Mouse (Mus musculus): ENCODE measurements around the gene Mrps18a.

Mrps18a gene

DNA sequence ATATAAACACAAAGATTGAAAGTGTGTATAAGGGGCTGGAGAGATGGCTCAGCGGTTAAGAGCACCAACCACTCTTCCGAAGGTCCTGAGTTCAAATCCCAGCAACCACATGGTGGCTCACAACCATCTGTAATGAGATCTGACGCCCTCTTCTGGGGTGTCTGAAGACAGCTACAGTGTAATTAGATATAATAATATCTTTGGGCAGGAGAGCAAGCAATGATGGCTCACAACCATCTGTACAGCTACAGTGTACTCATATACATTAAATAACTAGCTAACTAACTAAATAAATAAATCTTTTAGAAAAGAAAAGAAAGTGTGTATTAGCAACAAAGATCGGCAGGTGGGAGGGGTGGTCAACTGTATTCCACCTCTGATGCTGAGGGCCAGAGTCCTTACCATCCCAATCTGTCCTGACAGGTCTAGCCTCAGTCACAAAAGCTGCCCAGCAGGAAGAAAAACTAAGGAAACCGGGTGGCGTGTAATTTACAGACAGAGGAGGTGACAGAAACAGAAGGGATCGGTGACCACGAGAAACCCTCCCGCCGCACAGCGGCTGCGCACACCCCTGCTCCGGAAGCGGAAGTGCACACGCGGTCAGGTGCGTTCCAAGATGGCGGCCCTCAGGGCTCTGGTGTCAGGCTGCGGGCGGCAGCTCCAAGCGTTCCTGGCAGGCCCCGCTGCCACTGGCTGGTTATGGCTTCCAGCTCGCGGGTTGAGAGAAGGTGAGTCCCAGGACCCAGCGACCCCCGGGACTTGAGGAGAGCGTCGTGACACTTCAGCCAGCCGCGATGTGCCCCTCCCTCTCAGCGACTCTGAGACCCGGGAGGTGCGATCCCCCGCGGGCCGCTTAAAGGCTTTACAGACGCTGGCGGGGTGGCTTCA, at the start of gene Mrps18a:
Mrps18a (plus strand) TSS at position 585 of the 888 bp plus-strand sequence.
- peak; percentile 73 to 80 for DNase-seq (ENCODE audit: low spot score in 2 of 2)

DNA sequence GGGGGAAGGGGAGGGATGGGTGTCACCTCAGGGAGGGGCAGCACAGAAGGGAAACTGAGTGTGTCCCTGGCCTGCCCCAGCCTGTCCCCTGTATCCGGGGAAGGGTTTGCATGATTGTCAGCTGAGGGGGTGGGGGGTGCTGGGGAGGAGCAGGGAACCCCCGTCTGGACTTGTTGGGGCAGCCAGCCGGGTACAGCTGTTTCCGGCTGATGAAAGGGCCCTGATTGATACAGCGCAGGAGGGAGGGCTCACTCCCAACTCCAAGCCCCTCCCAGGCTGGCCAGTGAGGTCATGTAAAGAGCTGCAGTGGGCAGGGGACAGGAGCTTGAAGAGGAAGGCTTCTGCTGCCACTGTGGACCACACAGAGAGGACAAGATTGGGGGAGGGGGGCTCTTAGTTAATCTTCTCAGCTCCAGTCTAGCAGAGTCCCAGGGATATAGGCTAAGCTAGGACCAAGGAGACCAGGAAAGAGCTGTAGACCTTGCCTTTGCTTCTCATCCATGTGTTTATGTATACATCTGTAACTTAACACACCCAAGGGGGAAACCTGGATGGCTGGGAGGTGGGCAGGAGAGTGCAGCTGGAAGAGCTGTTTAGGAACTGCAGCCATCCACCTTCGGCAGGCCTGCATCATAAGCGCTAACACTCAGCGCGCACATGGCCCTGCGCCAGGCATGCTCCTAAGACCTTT, 47.4 kb upstream of the Mrps18a start:
- DNase-seq (ENCODE audit: low spot score in 2 of 2) = no peak

DNA sequence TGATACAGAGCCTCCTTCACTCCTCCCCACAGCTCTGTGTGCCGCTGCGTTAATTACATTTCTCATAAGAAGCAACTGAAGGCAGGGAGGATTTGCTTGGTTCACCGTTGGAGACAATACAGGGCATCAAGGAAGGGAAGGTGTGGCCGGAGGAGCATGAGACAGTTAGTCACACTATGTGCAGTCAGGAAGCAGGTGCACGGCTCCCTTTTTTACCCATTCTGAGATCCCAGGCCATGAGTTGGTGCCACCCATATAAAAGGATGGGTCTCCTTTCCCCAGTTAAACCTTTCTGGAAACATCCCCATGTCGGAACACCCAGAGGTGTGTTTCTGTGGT, 46.8 kb upstream of the Mrps18a start:
- DNase-seq (ENCODE audit: low spot score in 2 of 2) = no peak

DNA sequence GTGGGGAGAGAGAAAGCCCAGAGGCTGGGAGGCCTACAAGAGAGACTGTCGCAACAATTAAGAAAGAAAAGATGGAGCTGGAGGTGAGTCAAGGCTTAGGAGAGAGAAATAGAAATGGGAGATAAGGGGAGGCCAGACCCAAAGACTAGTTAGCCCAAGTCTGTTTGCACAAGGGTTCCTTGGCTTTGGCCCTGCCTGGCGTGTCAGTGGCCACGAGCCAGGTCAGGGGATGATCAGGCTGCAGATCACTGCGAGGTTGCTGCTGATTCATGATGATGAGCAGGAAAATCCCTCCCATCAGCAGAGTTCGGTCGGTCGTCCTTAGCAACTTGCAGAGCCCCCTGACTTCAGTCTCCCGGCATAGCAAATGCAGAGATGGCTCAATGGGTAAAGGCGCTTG, 40.7 kb upstream of the Mrps18a start:
- DNase-seq (ENCODE audit: low spot score in 2 of 2) = no peak

DNA sequence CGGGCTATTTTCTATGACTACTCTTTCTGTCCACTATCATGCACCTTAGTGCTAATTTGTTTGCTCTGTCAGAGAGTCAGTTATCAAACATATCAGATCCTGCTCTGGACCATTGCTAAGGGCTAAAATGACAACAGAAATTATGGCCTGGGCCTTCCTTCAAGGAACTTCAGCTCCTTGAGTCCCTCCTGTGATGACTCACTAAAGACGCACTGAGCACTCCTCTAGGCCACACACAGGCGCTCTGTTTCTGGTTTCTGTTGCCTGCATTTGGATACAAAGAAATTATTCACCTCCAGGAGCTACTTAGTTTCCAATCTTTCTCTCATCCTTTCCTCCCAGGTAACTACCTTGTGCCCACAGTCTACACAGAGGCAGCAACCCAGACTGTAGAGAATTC, 39.3 kb upstream of the Mrps18a start:
- no peak for DNase-seq (ENCODE audit: low spot score in 2 of 2)

DNA sequence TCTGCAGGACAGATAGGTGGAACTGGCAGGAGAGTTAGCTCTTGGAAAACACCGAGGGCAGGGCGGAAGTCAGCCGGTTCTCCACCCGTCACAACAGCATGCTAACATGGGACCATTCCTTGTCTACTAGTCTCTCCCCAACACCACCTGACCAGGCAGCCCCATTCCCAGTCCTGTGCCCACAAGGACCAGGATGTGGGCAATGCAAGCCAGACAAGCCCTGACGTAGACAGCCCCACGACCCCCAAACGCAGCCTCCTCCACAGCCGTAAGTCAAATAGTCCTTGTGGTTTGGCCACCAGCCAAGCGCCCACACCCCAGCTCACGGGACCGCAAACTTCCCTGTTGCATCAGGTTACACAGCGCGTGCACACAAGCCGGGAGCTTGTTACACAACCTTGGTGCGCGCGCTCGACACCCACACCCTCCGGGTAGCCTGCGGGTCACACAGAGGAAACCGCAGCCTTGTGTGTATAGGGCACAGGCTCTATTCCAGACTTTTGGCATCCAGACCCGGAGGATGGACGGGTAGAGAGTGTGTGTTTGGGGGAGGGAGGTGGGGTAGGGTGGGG, 37.0 kb upstream of the Mrps18a start:
- DNase-seq (ENCODE audit: low spot score in 2 of 2) = peak; percentile 80 to 86

DNA sequence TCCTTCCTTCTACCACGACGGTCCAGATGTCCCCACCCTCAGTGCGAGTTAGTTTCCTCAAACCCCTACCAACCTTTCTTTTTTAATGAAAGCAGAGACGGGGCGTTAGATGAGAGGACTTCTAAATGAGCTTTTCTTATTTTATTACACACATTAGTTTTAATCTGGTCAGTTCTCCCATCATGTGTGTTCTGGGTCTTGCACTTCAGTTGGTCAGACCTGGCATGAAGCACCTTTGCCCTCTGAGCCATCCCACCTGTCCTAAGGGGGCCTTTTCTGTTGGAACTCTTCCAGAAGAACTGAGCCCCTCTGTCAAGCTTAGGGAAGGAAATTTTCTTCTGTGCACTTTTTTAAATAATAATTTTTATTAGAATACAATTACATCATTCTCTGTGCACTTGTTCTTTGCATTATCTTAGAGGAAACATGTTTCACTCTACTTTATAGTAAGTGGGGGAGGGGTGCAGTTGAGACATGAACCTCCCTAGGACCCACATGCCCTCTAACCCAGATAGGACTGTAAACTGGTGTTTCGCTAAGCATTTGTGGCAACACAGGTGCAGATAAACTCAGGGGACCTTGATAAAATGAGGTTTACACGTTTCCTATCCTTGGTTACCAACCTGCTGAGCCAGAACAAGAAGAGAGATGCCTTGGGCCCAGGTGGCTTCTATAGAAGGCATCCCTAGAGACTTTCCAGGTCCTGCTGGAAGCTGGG, 36.2 kb upstream of the Mrps18a start:
- no peak for DNase-seq (ENCODE audit: low spot score in 2 of 2)

DNA sequence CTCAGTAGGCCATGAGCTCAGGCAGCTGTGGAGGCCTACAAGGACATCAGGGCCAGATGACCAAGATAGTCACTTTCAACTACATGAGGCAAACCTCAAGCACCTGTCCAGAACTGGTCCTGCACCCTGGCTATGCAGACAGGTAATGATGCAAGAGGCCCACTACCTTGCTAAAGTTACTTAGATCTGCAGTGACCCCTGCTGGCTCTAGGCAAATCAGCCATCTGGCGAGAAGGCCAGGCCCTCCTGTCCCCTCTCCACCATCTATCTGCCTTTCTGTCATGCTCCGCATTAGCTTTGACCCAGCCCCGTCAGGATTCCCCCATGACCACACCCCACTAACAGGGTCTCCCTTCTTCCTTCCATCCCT, 35.7 kb upstream of the Mrps18a start:
- peak in 1 of 2 experiments; percentile 46 for DNase-seq (ENCODE audit: low spot score in 2 of 2)

DNA sequence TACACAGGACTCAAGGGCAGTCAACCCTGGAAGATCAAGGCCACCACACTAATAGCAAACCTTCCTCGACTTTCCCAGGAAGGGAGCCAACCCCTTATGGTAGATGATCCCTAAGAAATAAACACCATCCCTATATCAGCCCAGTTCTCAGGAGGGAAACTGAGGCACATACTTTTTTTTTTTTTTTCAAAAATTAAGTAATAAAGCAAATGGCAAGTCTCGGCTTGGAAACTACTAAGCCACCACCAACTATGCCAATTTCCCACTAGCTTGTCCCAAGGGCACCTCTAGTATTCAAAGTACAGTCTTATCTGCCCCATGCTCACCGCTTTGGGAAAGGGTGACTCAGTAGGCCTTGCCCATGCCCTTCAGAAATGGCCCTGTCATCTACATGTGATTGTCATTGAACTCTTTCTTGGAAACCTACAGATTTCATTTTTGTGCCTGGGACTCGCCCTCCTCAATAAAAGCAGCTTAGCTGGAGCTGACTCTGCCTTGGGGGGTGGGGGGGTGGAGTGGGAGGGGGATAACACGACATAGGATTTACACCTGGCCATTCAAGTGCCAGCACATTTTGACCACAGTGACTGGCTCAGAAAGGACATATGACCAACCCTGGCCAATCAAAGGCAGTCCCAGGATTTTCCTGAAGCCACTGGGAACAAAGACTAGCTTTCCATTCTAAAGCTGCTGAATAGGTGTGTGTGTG, 35.1 kb upstream of the Mrps18a start:
- DNase-seq (ENCODE audit: low spot score in 2 of 2) = no peak

DNA sequence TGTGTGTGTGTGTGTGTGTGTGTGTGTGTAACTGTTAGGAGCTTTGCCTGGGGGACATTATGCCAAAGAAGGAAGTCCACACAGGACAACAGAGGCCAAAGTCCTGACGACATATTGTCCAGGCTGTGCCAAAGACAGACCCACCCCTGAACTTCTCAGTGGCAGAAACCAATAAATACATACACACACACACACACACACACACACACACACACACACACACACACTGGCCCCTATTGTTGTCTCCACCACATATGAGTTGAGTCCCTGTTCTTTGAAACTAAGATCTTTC, 34.6 kb upstream of the Mrps18a start:
- DNase-seq (ENCODE audit: low spot score in 2 of 2) = no peak

DNA sequence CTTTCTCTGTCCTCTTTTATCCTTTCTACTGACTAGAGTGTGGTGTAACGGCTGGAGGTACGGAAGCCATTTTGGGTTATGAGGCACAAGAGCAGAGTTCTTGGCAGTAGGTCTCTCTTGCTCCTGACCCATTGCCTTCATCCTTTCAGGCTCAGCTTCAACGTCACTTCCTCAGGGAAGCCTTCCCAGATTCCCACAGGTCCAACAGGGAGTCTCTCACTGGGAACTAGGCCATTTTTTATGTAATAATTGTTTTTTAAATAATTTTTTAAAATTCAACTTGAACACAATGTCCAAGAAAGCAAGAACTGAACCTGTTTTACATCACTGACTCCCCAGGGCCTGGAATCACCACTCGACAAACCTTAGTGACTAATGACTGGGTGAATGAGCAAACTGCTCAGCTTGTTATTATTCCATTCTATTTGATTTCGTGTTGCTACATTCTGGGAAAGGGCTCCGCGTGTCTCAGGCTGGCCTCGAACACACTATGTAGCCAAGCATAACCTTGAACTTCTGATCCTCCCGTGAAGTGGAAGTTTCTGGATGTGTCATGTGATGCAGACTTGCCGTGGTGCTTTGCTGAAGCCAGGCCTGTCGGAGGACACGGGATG, 32.8 kb upstream of the Mrps18a start:
- no peak for DNase-seq (ENCODE audit: low spot score in 2 of 2)

DNA sequence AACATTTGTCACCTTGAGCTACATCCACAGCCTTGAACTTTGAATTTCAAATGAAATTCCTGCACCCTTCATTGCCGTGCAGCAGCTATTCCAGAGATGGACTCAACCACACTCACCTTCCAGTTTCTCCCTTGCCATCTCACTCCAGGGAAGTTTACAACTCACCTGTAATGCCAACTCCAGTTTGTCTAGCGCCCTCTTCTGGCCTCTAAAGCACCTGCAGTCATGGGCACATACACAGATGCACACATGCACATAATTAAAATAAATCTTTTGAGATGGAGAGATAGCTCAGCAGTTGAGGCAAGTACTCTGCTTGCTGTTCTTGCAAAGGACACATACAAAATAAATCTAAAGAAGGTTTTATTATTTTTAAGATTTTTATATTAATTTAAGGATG, 31.7 kb upstream of the Mrps18a start:
- DNase-seq (ENCODE audit: low spot score in 2 of 2) = no peak

DNA sequence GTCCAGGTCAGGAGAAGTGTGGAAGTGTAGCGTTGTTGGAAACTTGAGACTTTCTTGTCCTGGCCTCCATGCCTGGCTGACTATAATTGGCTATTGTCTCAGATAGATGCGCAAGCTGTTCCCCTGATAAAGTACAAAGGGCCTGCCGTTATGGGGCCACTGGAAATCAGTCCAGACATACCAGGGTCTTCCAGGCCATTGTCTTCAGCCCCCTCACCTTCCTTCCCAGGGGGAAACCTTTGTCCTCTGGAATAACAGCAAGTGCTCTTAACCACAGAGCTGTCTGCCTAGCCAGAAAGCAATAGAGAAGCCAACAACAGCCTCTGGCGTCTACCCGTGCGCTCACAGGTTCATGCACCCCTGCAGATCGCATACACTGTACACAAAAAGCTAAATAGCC, 30.4 kb upstream of the Mrps18a start:
- no peak for DNase-seq (ENCODE audit: low spot score in 2 of 2)

DNA sequence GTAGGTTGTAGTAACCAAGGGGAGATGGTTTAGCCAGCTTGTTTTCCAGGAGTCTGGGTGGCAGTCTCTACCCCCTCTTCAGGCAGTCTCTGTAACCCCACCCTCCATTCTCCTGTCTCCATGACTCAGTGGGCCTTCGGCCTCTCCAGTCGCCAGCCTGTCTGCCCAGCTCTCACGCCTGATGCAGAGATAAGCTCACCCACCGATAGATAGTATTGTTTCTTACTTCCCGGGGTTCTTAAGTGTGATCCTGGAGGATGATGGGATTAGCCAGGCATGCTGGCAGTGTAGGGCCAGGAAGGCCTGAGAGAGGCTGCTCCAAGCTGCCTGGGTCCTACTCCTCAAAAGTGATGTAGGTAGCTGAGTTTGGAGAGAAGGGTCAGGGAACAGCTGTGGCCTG, 29.7 kb upstream of the Mrps18a start:
- no peak for DNase-seq (ENCODE audit: low spot score in 2 of 2)

DNA sequence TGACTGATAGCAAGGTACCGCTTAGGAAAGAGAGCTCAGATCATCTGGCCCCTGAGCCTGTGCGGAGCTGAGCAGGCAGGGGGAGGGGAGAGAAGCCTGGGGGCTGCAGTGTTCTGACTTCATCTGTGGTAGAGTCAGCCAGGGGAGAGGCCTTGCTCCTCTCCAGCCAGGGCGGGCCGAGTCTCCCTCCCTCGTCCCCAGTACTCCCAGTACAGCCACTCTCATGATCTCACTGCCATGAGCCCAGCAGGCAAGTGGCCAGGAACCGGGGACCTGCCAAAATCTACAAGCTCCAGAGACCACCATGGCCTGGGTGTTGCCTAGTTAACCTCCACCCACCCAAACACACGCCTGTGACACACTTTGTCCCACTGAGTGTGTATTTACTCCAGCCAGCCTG, 29.1 kb upstream of the Mrps18a start:
- peak; percentile 47 to 68 for DNase-seq (ENCODE audit: low spot score in 2 of 2)

DNA sequence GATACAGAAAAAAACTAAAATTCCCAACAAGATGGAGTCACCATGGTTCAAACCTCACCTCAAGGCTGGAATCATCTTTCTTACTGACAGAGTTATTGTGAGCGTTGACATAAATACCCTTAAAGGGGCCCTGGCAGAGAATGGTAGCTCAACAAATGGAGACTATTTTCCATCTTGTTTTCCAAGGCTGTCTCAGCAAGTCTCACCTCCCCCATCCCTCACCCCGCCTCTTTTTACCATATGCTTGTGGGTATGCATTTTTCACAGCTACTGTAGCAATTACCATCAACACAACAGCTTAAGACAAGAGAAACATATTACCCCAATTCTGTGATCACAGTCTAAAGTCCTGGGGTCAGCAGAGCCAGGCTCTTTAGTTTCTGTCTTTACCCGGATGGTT, 27.4 kb upstream of the Mrps18a start:
- no peak for DNase-seq (ENCODE audit: low spot score in 2 of 2)

DNA sequence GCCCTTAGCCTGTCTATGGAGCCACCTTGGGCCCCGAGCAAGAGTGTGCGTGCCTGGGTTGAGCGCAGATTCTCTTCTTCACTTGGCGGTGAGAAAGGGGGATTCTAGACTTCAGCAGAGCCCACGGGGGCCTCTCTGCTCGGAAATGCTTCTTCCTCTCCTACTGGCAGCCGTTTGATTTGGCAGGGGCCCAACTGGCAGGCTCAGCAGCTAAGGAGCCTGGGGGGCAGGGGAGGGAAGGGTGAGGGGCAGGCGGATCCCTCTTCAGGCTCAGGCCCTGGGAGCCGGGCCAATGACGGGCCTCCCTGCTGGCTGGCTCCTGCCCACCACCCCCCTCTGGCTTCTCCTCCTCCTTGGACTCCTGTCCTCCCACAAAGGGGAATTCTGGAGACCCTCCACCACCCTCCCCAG, 26.7 kb upstream of the Mrps18a start:
- DNase-seq (ENCODE audit: low spot score in 2 of 2) = peak; percentile 84 to 93

DNA sequence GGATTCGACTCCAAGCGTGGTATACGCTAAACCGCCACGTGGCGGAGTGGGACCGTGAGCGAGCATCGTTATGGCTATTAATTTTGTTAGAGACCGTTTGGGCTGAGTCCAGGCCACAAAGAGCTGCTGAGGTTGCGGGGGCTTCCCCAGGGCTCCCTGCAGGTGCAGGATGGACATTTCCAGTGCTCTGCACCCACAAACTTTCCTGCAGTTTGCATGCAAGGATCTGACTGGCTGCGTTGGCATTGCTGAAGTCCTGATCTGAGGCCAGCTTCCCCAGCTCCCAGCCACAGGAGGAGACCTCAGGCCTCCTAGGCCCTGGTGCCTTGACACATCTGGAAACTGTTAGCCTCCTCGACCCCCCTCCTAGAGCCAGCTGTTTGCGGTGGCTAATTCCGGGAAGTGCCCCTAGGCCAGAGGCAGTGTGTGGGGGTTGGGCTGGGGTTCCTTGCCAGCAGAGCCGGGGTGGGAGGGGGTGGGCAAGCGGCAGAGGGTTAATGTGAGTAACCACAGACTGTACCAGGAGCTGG, 24.4 kb upstream of the Mrps18a start:
- no peak for DNase-seq (ENCODE audit: low spot score in 2 of 2)

DNA sequence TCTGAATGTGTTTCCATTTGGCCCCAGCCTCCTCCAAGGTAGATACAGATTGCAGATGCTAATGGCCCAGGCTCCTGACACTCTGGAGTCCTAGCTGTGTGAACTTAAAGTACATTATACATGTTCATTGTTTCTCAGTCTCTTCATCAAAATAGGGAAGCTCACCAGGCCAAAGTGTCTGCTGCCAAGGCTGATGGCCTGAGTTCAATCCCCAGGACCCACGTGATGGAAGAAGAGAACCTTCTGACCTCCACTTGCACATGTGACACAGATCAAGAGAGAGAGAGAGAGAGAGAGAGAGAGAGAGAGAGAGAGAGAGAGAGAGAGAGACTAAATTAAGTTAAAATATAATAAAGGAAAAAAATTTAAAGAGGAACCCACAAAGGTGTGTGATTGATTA, 19.4 kb upstream of the Mrps18a start:
- no peak for DNase-seq (ENCODE audit: low spot score in 2 of 2)

DNA sequence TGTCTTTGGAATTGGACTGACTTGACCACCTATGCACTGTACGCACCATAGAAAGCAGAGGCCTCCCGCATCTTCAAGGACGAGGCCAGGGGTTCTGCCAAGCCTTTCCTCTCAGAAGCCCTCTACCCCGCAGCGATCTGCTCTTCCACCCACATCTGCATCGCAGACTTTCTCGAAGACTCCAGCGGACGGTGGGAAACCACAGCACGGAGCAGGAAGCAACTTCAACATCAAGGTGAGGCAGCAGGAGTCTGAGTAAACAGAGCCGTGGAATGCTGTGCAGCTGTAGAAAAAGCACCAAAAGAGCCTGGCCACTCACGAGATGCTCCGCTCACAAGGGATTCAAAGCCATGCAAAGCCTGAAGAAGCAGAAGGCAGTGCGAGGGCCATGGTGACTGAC, 18.9 kb upstream of the Mrps18a start:
- no peak for DNase-seq (ENCODE audit: low spot score in 2 of 2)

DNA sequence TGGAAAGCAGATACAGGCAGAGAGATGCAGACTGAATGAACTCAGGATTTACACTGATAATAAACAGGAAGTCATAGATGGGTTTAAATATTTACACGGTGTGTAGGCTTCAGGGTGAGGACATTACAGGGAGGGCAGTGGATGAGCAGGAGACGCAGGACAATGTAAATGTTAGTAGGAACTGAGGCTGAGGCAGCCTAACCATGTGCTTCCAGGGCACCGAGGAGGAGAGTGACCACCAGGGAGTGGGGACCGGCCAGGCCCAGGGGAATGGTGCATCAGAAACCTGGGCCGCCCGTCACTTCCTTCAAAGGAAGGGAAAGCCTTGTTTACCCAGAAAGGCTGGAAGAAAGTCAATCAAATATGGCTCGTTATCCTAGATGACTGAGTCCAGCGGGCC, 12.3 kb upstream of the Mrps18a start:
- no peak for DNase-seq (ENCODE audit: low spot score in 2 of 2)
